Mouse (Mus musculus) left cerebral cortex, adult 2 months (tissue): ENCODE measurements around the gene Gm45021. TPM values are rescaled to one million over a fixed set of nuclear protein-coding genes. Genes with fewer than 3 reads are reported as not detected.

ENCODE experiments used
- DNase-seq, 2 experiments: peaks; one replicate each; pipeline ENCODE4 v3.0.0; 2021 to 2022; ENCODE audit warnings: low spot score in 2 of 2, mixed read lengths in 1 of 2; ENCODE audit errors: extremely low spot score in 1 of 2
- H3K27ac ChIP-seq: fragments of 200-600 bp; 2 replicates; pipeline ENCODE4 v1.8.1; 2022
- H3K4me3 ChIP-seq: fragments of 200-600 bp; 2 replicates; pipeline ENCODE4 v1.8.1; 2022
- CTCF ChIP-seq: fragments of 200-600 bp; IDR thresholded peaks from 2 replicates; pipeline ENCODE4 v1.8.1; 2022; ENCODE audit warnings: antibody characterized with exemption, mild to moderate bottlenecking, moderate library complexity
- intact Hi-C: fragments of 180-260 bp; cut with DNase I; formaldehyde crosslinking; loops from one replicate; pipeline ENCODE4 v1.15.1; 2025
- total RNA-seq, 2 experiments: library from RNA; stranded (reverse); gene quantifications; 2 replicates each; pipeline ENCODE4 v1.2.3; 2021

Gm45021 gene
- total RNA-seq, 2 experiments from 2014 or later: not detected

DNA sequence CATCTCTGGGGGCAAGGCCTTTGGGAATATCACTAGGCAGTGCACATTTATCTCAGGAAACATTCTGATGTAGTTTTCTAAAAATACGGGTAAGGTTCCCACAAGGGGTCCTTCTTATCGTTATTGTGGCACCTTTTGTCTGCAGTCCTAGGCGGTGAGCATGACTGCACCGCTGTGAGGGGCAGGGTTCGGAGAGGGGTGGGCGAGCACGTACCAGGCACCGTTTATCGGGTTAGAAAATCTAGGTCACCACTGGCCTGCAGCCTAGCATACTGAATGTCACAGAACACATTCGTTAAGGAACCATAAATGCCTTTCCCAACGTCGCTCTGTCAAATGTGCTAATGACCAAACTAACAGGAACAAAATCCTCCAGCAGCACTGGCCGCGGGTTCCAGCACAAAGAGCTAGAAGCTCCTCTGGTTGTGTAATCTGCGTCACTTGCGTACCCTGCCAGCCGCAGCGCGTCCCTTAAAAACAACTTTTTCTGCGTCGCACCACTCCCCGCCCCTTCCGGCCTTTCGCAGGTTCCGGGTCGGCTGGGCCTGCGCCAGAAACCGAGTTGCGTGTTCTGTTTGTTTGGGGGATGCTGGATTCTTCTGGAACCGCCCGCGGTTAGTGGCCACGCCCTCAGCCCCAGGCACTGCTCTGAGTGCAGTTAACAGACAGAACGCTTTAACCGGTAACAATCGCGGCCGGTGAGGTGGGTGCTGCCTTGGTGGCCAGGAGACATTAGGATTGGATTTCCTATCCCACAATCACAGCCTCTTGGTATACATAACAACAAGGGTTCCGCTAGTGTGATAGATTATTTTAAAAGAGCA is 34.9 kb upstream of the Gm45021 start, which contains the start of gene Lrrc61:
Gene Lrrc61 (plus strand): TSS at position 517 of the 824 bp plus-strand sequence.
- intact Hi-C loops: loop anchor here (1.0 to 2.0 kb wide), 3 partner anchors 17 to 72 kb away; partner anchors contain the start of genes AI854703 and Atp6v0e2
- Histone ChIP-seq H3K27ac (peak within 1 kb of the TSS; percentile 100), H3K4me3 (peak within 1 kb of the TSS; percentile 74)
- TF ChIP-seq CTCF: no peak
- DNase-seq: peak; percentile 97 to 98

- Histone ChIP-seq H3K4me3 (peak overlapping the region; percentile 74), H3K27ac (peak overlapping the region; percentile 100)
- intact Hi-C loops: loop anchor here (2.0 kb wide), 2 partner anchors 40 to 72 kb away; partner anchors contain the start of gene AI854703
- TF ChIP-seq CTCF: no peak
- DNase-seq: peak; percentile 47 to 64
These were observed 34.1 kb upstream of the Gm45021 start for GRCm38 (mm10) chr6:48555104-48555890.

DNA sequence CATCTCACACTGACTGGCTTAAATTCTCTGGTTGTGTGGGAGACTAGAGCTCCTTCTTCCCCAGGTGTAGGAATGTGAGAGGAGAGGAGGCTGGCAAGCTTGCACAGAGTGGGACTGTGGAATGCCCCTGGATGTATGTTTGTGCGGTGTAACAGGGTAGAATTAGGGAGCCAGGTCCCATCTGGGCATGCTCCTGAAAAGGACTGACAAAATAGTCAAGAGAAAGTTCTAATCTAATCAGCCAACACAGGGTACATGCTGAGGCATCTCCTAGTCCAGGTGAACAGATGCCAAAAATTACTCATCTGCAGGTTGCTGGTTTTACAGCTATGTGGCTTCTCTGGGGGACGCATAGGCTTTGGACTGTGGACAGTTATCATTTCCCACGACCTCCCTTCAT is 33.5 kb upstream of the Gm45021 start:
- DNase-seq: no peak
- no peak overlapping the region for H3K4me3 ChIP-seq
- TF ChIP-seq CTCF: no peak
- no peak overlapping the region for H3K27ac ChIP-seq
- intact Hi-C loops: loop anchor here (2.0 kb wide), 2 partner anchors 39 to 71 kb away; partner anchors contain the start of gene AI854703

GRCm38 (mm10) chr6:48565693-48566310 is 23.6 kb upstream of the Gm45021 start:
- DNase-seq: no peak
- no peak overlapping the region for H3K27ac ChIP-seq
- no peak overlapping the region for H3K4me3 ChIP-seq
- no peak for TF ChIP-seq CTCF
- intact Hi-C loops: no loop called here

- Histone ChIP-seq H3K4me3 (no peak overlapping the region), H3K27ac (no peak overlapping the region)
- no peak for TF ChIP-seq CTCF
- DNase-seq: no peak
- intact Hi-C loops: no loop called here
These were observed 23.1 kb upstream of the Gm45021 start for GRCm38 (mm10) chr6:48566312-48566711.

- intact Hi-C loops: no loop called here
- DNase-seq: no peak
- Histone ChIP-seq H3K4me3 (no peak overlapping the region), H3K27ac (no peak overlapping the region)
- TF ChIP-seq CTCF: no peak
These were observed 21.1 kb upstream of the Gm45021 start for GRCm38 (mm10) chr6:48568036-48568984.

DNA sequence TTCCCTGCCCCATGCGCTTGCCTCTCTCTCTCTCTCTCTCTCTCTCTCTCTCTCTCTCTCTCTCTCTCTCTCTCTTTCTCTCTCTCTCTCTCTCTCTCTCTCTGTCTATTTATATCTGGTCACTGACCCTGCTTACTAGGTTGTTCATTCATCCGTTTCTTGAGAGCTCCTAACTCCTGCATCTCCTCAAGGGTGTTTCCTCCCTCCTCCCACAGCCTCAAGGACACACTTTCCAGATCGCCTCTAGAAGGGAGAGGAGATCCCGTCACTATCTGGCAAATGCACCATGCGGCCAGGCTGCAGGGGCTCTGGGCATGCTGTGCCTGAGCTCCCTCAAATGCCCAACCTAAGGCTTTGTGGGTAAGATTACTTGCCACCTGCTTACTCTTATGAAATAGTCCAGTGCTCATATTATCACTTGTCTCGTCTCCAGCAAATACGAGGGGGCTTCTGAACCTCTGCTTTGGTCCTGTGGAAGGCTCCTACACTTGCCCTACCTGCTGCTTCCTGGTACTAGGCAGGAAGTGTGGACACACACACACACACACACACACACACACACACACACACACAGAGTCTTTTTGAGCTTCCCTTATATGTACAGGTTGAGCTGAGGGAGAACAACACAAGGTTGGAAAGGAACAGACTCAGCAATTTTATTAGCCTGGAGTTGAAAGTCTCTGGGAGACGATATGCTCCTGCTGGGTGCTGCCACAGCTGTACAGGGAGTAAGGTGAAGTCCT is 20.2 kb upstream of the Gm45021 start:
- intact Hi-C loops: no loop called here
- TF ChIP-seq CTCF: no peak
- DNase-seq: no peak

DNA sequence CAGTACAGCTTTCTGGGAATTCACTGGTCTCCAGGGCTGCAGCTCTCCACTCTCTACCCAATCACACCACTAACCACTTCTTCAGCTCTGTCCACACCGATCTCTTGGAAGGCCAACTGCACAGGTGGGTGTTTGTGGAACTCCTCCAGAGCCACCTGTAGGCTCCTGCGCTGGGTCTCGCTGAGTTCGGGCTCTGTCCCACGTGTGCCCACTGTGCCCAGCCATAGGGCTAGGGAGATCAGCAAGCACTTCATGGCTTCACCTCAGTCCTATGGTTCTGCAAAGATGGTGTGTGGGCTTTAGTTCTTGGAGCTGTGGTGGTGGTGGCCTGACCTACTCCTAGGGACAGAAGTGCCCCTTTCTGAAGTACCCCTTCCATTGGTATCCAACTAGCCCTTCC is 17.4 kb upstream of the Gm45021 start:
- intact Hi-C loops: no loop called here
- Histone ChIP-seq H3K4me3 (no peak overlapping the region), H3K27ac (no peak overlapping the region)
- no peak for DNase-seq
- TF ChIP-seq CTCF: no peak

More for the DNA sequence above, 20.2 kb upstream of the Gm45021 start:
- Histone ChIP-seq H3K27ac (no peak overlapping the region), H3K4me3 (no peak overlapping the region)

GRCm38 (mm10) chr6:48572572-48573061 is 16.8 kb upstream of the Gm45021 start, which contains the start of gene Rarres2:
TSS of gene Rarres2 (minus strand) at chr6:48572789.
- intact Hi-C loops: no loop called here
- Histone ChIP-seq H3K4me3 (no peak within 1 kb of the TSS), H3K27ac (no peak within 1 kb of the TSS)
- DNase-seq: no peak
- TF ChIP-seq CTCF: no peak

DNA sequence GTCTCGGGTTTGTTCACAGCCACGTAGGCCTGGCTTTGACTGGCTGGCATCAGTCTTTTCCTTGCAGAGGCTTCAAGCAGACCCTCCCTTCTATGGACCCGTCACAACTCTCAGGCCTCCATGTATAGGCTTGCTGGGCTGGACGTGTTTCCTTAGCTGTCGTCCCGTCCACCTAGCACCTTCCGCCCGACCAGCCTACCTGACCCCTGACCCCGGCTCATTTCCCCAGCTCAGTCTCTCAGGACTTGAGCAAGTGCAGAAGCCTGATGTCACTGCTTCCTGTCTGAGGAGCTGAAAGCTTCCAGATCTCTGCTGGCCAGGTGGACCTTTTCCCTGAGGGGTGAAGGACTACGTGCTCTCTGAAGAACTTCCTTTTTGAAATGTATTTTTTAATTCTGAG is 16.1 kb upstream of the Gm45021 start:
- Histone ChIP-seq H3K4me3 (no peak overlapping the region), H3K27ac (no peak overlapping the region)
- no peak for TF ChIP-seq CTCF
- no peak for DNase-seq
- intact Hi-C loops: no loop called here
